Mouse (Mus musculus) retina, adult 2 months (tissue): ENCODE measurements around the gene Tenm2.
A peak's percentile ranks its signal among the peaks of the same experiment; 100 is the strongest.

Experiments used
- DNase-seq: peaks from one replicate; pipeline ENCODE4 v3.0.0-alpha.2; 2012; ENCODE audit warnings: low read depth, low spot score

Tenm2 gene

GRCm38 (mm10) chr11:36592471-36592870 is 643.3 kb downstream of the Tenm2 start:
- DNase-seq: no peak

DNA sequence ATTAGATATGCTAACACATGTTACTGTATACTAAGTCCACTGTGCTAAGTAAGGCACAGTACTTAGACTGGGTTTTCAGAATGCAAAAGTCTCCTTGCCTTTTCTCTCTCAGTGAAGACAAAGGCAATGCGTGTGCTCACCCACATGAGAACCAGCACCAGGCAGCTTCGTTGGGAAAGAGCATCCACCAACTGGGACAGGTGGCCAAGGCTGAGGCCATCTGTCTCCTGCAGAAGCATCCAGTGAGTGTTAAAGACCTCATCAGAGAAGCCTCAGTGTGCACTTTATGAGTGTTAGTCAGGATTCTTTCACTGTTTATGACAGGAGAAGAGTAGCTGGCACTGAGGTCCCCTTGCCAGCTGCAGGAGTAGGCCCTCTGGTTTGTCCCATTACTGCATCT is 669.6 kb downstream of the Tenm2 start:
- DNase-seq: no peak

GRCm38 (mm10) chr11:36562851-36563250 is 672.9 kb downstream of the Tenm2 start:
- no peak for DNase-seq

GRCm38 (mm10) chr11:36560785-36561548 is 674.8 kb downstream of the Tenm2 start:
- no peak for DNase-seq

DNA sequence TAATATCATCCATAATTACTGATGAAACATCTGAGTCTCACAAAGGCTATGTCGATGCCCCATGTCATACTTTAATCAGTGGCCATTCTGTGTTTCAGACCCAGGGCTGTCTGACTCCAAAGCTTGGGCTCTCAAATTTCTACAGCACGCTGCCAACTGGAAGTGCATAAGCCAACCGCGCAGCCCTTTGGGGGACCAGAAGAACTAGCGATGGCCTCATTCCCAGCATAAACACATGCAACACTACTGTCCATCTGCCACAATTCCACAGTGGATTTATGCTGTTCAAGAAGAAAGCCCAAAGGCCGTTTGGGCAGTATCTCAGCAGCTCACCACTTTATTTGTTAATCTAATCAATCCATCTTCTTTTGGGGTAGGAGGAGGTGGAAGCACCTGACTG is 678.4 kb downstream of the Tenm2 start:
- no peak for DNase-seq

DNA sequence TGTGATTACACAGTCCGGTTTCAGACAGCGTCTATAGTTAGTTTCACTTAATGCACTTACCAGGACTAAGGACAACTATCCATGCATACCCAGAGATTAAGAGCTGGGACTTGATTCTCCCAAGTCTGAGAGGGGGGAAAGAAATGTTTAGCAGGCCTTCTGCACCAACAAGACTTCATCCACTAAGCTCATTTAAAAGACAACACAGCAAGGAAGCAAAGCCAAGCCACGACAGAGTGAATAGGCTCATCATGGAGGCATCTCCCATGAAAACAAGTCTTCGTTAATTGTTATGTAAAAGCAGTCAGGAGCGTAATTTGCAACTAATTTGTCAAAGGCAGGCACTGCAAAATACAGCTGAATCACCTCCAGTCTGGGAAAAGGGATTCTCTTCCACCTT is 682.5 kb downstream of the Tenm2 start:
- no peak for DNase-seq

- no peak for DNase-seq
These were observed 685.1 kb downstream of the Tenm2 start for GRCm38 (mm10) chr11:36550649-36551048.

DNA sequence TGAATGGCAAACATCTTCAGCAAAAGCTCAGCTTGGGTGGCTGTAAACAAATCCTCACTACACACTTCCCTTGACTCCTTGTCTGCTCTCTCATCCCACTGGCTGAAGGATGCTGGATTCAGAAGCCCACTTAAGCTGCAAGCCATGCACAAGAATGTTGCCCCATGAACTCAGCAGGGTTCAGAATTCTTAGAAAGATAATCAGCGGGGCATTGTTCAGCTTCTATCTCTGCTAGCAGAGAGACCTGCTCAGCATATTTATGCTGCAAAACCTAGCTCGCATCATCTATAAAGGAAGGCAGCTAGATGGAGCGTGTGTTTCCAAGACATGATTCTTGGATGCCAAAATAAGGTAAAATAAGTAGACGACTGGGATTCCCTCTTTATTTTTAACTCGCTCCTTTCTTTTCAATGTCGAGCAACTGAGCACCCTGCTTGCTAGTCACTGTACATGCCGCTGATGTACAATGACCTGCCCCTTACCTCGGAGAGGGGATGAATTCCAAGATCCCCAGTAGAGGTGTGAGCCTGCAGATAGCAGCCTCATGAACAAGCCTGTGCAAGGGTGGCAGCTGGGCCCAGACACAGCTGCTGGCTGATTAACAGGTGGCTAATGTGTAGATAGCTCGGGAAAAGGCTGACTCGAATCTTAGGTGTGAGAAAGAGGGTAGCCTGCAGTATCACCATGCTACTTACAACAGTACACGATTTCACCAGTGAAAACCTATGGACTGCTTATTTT is 686.2 kb downstream of the Tenm2 start:
- no peak for DNase-seq

DNA sequence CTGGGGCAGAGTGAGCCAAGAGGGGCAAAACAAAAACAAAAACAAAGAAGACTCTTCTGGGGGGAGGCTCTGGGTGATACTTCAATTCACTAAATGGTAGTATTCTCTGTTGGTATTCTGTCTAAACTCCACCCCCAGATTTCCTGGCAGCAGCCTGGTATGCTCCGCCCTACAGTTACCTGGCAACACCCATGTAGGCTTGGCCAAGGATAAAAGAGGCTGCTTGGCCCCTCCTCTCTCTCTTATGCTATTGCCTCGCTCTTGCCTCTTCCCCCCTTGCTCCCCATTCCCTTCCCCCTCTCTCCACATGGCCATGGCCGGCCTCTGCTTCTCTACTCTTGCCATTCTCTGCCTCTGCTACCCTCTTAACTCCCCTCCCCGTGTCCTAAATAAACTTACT is 687.6 kb downstream of the Tenm2 start:
- no peak for DNase-seq

DNA sequence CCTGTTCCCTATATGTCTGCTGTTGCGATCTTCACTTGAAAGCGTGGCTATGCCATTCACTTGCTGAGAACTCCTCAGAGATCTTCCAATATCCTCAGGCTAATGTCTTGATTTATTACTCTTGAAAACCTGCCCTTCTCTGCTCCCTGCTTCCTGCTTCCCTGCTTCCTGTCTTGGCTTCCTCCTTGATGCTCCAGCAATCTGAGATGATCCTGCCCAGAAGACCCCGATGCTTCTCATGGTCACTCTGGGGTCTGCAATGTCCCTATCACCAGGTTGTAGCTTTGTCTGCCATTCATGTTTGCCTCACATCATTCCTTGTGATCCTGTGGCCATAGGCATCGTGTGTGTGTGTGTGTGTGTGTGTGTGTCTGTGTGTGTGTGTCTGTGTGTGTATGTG is 697.6 kb downstream of the Tenm2 start:
- DNase-seq: no peak

DNA sequence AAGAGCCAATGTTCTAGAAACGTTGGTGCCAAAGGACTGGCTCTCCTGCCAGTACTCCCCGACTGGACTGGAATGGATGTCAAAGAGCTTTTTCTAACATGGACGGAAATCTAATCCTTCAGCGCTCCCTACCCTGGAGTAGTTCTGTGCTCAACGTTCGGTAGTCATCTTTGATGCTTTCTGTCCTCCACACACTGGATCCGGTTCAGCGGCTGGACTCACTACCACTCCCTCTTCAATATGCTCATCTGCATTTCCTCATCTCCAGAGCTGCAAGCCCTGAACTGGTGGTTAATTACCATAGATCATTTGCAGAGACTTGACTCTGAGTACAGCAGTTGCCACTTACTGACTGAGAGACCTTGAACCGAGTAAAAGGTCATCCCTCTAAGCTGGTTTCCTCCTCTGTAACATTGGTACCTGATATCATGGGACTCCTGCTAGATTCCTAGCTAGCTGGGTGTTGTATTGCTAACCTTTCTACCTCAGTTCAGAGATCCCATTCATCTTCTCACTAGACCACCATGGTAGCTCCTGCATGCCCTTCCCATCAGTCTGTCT is 698.1 kb downstream of the Tenm2 start:
- DNase-seq: no peak

GRCm38 (mm10) chr11:36535591-36535990 is 700.2 kb downstream of the Tenm2 start:
- no peak for DNase-seq

DNA sequence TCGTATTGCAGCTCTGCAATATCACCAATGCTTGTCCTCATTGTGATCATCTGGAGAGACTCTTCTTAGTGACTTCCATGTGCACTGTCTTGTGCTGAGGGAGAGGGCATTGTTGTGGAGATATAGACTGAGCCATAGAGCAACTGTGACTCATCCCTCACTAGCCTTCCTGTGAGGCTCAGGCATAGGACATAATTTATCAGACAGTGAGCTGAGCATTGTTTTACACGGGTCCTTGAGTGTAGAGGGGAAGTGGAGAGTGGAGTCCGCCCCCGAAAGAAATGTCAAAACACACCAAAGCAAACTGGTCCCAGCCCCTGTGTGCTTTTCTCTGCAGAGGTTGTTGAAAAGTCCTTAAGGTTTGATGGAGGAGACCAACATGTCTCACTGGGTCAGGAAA is 704.1 kb downstream of the Tenm2 start:
- DNase-seq: no peak

GRCm38 (mm10) chr11:36527509-36527908 is 708.3 kb downstream of the Tenm2 start:
- DNase-seq: no peak

GRCm38 (mm10) chr11:36526381-36526780 is 709.4 kb downstream of the Tenm2 start:
- DNase-seq: peak; percentile 26

- DNase-seq: no peak
These were observed 723.3 kb downstream of the Tenm2 start for GRCm38 (mm10) chr11:36512468-36512867.

- DNase-seq: no peak
These were observed 727.5 kb downstream of the Tenm2 start for GRCm38 (mm10) chr11:36508312-36508711.

GRCm38 (mm10) chr11:36494898-36495548 is 740.7 kb downstream of the Tenm2 start:
- no peak for DNase-seq

DNA sequence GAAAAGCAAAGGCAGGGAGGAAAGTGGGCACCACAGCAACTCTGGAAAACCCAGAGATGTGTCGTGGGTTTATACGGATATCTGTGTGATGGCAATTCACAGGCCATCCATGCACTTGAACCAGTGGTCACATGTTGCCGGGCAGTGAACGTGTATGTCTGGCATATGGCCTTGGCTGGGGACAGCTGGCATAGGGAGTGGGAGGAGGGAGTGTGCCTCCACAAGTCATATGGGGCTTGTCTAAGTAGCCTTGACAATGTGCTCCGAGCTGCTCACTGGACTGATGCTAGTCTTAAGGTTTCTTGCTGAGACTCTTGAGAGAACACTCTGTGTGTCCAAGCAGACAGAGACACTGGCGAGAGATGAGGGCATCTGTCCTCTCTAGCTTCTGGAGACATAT is 743.5 kb downstream of the Tenm2 start:
- no peak for DNase-seq

GRCm38 (mm10) chr11:36490085-36490484 is 745.7 kb downstream of the Tenm2 start:
- no peak for DNase-seq

DNA sequence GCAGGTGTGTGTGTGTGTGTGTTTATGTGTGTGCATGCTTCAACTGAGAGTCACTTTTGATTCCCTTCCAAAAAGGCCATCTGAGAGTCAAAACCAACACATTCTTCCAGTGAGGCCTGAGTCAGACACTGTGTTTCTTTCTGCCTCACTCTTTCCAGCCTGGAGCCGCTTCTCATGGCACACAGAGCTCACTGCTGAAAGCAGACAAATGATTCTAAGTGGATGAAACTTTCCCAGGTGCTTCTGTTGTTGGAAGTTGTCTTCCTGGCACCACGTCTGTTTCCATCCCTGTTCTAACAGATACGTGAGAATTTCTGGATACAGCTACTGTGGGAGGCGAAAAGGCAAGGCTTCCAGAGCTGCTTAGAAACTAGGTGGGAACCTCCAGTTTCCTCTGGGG is 747.1 kb downstream of the Tenm2 start:
- no peak for DNase-seq

DNA sequence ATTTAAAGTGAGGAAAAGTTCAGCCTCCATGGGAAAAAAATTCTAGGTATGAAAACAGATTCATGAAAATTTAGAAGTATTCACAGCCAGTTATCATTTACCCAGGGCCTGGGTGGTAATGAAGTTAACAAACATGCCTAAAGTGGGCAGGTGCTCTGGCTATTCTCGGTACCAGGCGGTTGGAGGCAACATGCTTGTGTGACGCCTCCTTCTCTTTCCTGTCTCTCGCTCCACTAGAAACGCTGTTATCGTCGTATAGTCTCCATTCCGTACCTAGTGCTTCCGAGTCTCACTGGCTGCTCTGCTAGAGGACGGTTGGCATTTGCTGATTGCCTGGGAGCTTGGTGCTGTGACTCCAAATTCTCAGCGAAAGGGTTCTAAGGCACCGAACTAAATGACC is 749.7 kb downstream of the Tenm2 start:
- no peak for DNase-seq
